Mouse (Mus musculus): ENCODE data around the gene Pskh1. TPM values are rescaled to one million over a fixed set of nuclear protein-coding genes. Genes with fewer than 3 reads are reported as not detected.
A peak's percentile ranks its signal among the peaks of the same experiment; 100 is the strongest.

The Pskh1 gene
- polyA plus RNA-seq, 1 experiment from 2014 or later = 17.6 TPM

DNA sequence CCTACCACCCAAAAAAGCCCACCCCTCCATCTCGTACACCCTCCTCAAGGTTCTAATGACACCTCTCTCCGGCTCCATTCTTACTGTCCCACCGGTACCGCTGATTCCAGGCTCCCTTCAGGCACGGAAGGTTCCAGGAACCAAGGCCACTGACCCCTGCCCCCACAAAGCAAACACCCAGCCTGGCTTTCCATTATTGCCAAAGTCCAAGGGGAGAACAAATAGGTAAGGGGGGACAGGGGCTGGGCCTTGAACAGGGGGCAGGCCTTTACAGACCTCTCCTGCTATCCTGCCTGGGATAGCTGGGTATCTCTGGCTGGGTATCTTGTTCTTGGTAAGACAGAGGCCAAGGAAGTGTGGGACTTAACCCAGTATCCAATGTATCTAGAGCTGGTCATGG lies 42.3 kb downstream of the Pskh1 start:
- no peak overlapping the region for H3K4me3 ChIP-seq (ENCODE audit: control insufficient read depth in 1 of 2, insufficient read depth in 1 of 2, low read depth in 1 of 2, low read length in 2 of 2)
- peaks cover 79% of the 10 kb centered on the region for H3K36me3 ChIP-seq (ENCODE audit: control insufficient read depth, insufficient read depth, low read length)
- no peaks in the 10 kb centered on the region for H3K27me3 ChIP-seq (ENCODE audit: control insufficient read depth, insufficient read depth, low read length)
- ATAC-seq (ENCODE audit: insufficient number of reproducible peaks, insufficient read depth, low FRiP score, low read depth) = no peak
- WGBS = 93% methylated on average over 5 of the region's 5 CpGs
- H3K9me3 ChIP-seq (ENCODE audit: control insufficient read depth, low read length) = no peaks in the 10 kb centered on the region
- peaks cover 0 to 4% of the 10 kb centered on the region in 2 experiments; a peak in 1 of 4 replicates for H3K4me1 ChIP-seq (ENCODE audit: control insufficient read depth in 2 of 2, insufficient read depth in 2 of 2, low read length in 2 of 2)
- H3K27ac ChIP-seq (replicated peaks in 1 of 2; ENCODE audit: control insufficient read depth in 1 of 2, insufficient read depth in 1 of 2, low read depth in 2 of 2, low read length in 2 of 2) = no peak overlapping the region
- H3K9ac ChIP-seq (ENCODE audit: low read length) = no peak overlapping the region
- no peak overlapping the region for H3K4me2 ChIP-seq (ENCODE audit: low read length)

GRCm38 (mm10) chr8:105943321-105943739 lies 43.1 kb downstream of the Pskh1 start, which contains the start of gene Lcat:
Lcat (minus strand) TSS chr8:105943382.
- H3K9ac ChIP-seq (ENCODE audit: low read length) = no peak within 1 kb of the TSS
- H3K4me1 ChIP-seq (ENCODE audit: control insufficient read depth in 2 of 2, insufficient read depth in 2 of 2, low read length in 2 of 2) = peaks cover 0 to 1% of the 10 kb centered on the region in 2 experiments; a peak in 1 of 4 replicates
- no peaks in the 10 kb centered on the region for H3K9me3 ChIP-seq (ENCODE audit: control insufficient read depth, low read length)
- no peak within 1 kb of the TSS for H3K4me3 ChIP-seq (ENCODE audit: control insufficient read depth in 1 of 2, insufficient read depth in 1 of 2, low read depth in 1 of 2, low read length in 2 of 2)
- H3K27ac ChIP-seq (replicated peaks in 1 of 2; ENCODE audit: control insufficient read depth in 1 of 2, insufficient read depth in 1 of 2, low read depth in 2 of 2, low read length in 2 of 2) = no peak within 1 kb of the TSS
- WGBS = 70% methylated on average over 8 of the region's 8 CpGs
- H3K36me3 ChIP-seq (ENCODE audit: control insufficient read depth, insufficient read depth, low read length) = peaks cover 86% of the 10 kb centered on the region
- H3K4me2 ChIP-seq (ENCODE audit: low read length) = no peak within 1 kb of the TSS
- ATAC-seq (ENCODE audit: insufficient number of reproducible peaks, insufficient read depth, low FRiP score, low read depth) = no peak
- H3K27me3 ChIP-seq (ENCODE audit: control insufficient read depth, insufficient read depth, low read length) = no peaks in the 10 kb centered on the region

- H3K36me3 ChIP-seq (ENCODE audit: control insufficient read depth, insufficient read depth, low read length) = peaks cover 91% of the 10 kb centered on the region
- no peaks in the 10 kb centered on the region for H3K9me3 ChIP-seq (ENCODE audit: control insufficient read depth, low read length)
- no peak overlapping the region for H3K4me3 ChIP-seq (ENCODE audit: control insufficient read depth in 1 of 2, insufficient read depth in 1 of 2, low read depth in 1 of 2, low read length in 2 of 2)
- peak overlapping the region; percentile 20 to 66; a peak in 3 of 4 replicates for H3K27ac ChIP-seq (replicated peaks in 1 of 2; ENCODE audit: control insufficient read depth in 1 of 2, insufficient read depth in 1 of 2, low read depth in 2 of 2, low read length in 2 of 2)
- H3K27me3 ChIP-seq (ENCODE audit: control insufficient read depth, insufficient read depth, low read length) = no peaks in the 10 kb centered on the region
- 23% methylated on average over 10 of the region's 10 CpGs for WGBS
- H3K9ac ChIP-seq (ENCODE audit: low read length) = no peak overlapping the region; the same call in 1 of the 2 replicates
- ATAC-seq (ENCODE audit: insufficient number of reproducible peaks, insufficient read depth, low FRiP score, low read depth) = peak; percentile 37
- H3K4me1 ChIP-seq (ENCODE audit: control insufficient read depth in 2 of 2, insufficient read depth in 2 of 2, low read length in 2 of 2) = peaks cover 19 to 27% of the 10 kb centered on the region in 2 experiments
- H3K4me2 ChIP-seq (ENCODE audit: low read length) = no peak overlapping the region
These were observed 49.1 kb downstream of the Pskh1 start for GRCm38 (mm10) chr8:105949350-105949749.

DNA sequence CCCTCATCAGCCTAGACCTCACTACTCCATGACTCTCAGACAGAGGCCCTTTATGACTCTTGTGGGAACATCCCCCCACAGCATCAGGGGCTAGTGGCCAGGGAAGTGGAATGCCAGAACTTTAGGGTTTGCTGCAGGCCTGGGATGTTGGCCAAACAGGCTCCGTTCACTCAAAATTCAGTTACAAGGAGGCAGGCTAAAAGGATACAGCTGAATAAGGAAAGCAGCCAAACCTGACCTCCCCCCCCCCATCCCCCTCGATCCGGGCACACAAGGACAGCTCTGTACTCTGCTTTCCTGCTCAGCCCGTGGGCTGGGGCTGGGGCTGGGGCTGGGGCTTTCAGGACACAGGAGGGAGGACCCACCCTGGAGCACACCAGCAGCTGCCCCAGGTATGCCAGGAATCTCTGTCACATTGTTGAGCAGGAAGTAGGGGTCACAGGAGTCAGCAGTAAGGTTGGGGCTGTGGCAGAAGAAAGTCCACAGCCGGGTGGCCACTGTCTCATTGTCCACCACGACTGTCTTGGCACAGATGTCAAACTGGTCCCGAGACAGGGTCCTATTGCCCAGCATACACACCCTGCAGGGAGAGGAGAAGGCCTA lies 50.9 kb downstream of the Pskh1 start:
- H3K27me3 ChIP-seq (ENCODE audit: control insufficient read depth, insufficient read depth, low read length) = no peaks in the 10 kb centered on the region
- peak; percentile 35; the same call in 1 of the 2 replicates for ATAC-seq (ENCODE audit: insufficient number of reproducible peaks, insufficient read depth, low FRiP score, low read depth)
- H3K9me3 ChIP-seq (ENCODE audit: control insufficient read depth, low read length) = no peaks in the 10 kb centered on the region
- H3K4me3 ChIP-seq (ENCODE audit: control insufficient read depth in 1 of 2, insufficient read depth in 1 of 2, low read depth in 1 of 2, low read length in 2 of 2) = no peak overlapping the region
- peak overlapping the region; percentile 27; the same call in 1 of the 2 replicates for H3K9ac ChIP-seq (ENCODE audit: low read length)
- H3K27ac ChIP-seq (replicated peaks in 1 of 2; ENCODE audit: control insufficient read depth in 1 of 2, insufficient read depth in 1 of 2, low read depth in 2 of 2, low read length in 2 of 2) = peak overlapping the region; percentile 29 to 55
- peaks cover 19 to 27% of the 10 kb centered on the region in 2 experiments for H3K4me1 ChIP-seq (ENCODE audit: control insufficient read depth in 2 of 2, insufficient read depth in 2 of 2, low read length in 2 of 2)
- no peak overlapping the region for H3K4me2 ChIP-seq (ENCODE audit: low read length)
- WGBS = 20% methylated on average over 7 of the region's 7 CpGs
- peaks cover 90% of the 10 kb centered on the region for H3K36me3 ChIP-seq (ENCODE audit: control insufficient read depth, insufficient read depth, low read length)

- Histone ChIP-seq H3K9ac (ENCODE audit: low read length) (no peak overlapping the region), H3K27me3 (ENCODE audit: control insufficient read depth, insufficient read depth, low read length) (no peaks in the 10 kb centered on the region), H3K4me2 (ENCODE audit: low read length) (no peak overlapping the region), H3K4me3 (ENCODE audit: control insufficient read depth in 1 of 2, insufficient read depth in 1 of 2, low read depth in 1 of 2, low read length in 2 of 2) (no peak overlapping the region), H3K27ac (replicated peaks in 1 of 2; ENCODE audit: control insufficient read depth in 1 of 2, insufficient read depth in 1 of 2, low read depth in 2 of 2, low read length in 2 of 2) (peak overlapping the region in 1 of 2 experiments; percentile 17; a peak in 2 of 4 replicates), H3K9me3 (ENCODE audit: control insufficient read depth, low read length) (no peaks in the 10 kb centered on the region), H3K36me3 (ENCODE audit: control insufficient read depth, insufficient read depth, low read length) (peaks cover 83% of the 10 kb centered on the region), H3K4me1 (ENCODE audit: control insufficient read depth in 2 of 2, insufficient read depth in 2 of 2, low read length in 2 of 2) (peaks cover 16 to 33% of the 10 kb centered on the region in 2 experiments)
- 39% methylated on average over 4 of the region's 4 CpGs for WGBS
- 0 out of 2 replicates have a peak, but pooled peaks have one; percentile 24 for ATAC-seq (ENCODE audit: insufficient number of reproducible peaks, insufficient read depth, low FRiP score, low read depth)
These were observed 56.3 kb downstream of the Pskh1 start for GRCm38 (mm10) chr8:105956556-105956955.

DNA sequence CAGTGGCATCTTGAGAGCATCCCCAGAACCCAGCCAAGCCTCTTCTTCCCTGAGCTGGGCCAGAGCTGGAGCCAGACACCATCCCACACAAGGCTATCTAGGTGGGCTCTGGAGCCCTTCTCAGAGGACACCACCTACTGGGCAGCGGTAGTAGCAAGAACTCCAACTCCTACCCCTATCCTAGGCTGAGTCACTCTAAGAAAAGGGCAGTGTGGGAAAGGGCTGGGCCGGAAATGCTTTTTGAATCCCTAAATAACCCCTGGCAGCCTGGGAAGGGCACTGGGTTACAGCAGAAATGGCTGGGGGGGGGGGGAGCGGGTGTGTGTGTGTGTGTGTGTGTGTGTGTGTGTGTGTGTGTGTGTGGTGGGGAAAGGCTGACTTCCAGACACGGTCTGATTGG lies 57.6 kb downstream of the Pskh1 start:
- H3K27me3 ChIP-seq (ENCODE audit: control insufficient read depth, insufficient read depth, low read length) = no peaks in the 10 kb centered on the region
- H3K4me3 ChIP-seq (ENCODE audit: control insufficient read depth in 1 of 2, insufficient read depth in 1 of 2, low read depth in 1 of 2, low read length in 2 of 2) = no peak overlapping the region
- H3K27ac ChIP-seq (replicated peaks in 1 of 2; ENCODE audit: control insufficient read depth in 1 of 2, insufficient read depth in 1 of 2, low read depth in 2 of 2, low read length in 2 of 2) = 0 out of 4 replicates have a peak overlapping the region, but pooled peaks of 1 of the 2 experiments have one; percentile 14
- no peak overlapping the region for H3K9ac ChIP-seq (ENCODE audit: low read length)
- H3K4me2 ChIP-seq (ENCODE audit: low read length) = no peak overlapping the region
- peaks cover 22 to 44% of the 10 kb centered on the region in 2 experiments for H3K4me1 ChIP-seq (ENCODE audit: control insufficient read depth in 2 of 2, insufficient read depth in 2 of 2, low read length in 2 of 2)
- no peak for ATAC-seq (ENCODE audit: insufficient number of reproducible peaks, insufficient read depth, low FRiP score, low read depth)
- H3K36me3 ChIP-seq (ENCODE audit: control insufficient read depth, insufficient read depth, low read length) = peaks cover 71% of the 10 kb centered on the region
- no peaks in the 10 kb centered on the region for H3K9me3 ChIP-seq (ENCODE audit: control insufficient read depth, low read length)
- 26% methylated on average over 3 of the region's 4 CpGs for WGBS

- no peak overlapping the region for H3K9ac ChIP-seq (ENCODE audit: low read length)
- H3K9me3 ChIP-seq (ENCODE audit: control insufficient read depth, low read length) = no peaks in the 10 kb centered on the region
- peaks cover 63% of the 10 kb centered on the region for H3K36me3 ChIP-seq (ENCODE audit: control insufficient read depth, insufficient read depth, low read length)
- no peak overlapping the region for H3K27ac ChIP-seq (replicated peaks in 1 of 2; ENCODE audit: control insufficient read depth in 1 of 2, insufficient read depth in 1 of 2, low read depth in 2 of 2, low read length in 2 of 2)
- H3K4me3 ChIP-seq (ENCODE audit: control insufficient read depth in 1 of 2, insufficient read depth in 1 of 2, low read depth in 1 of 2, low read length in 2 of 2) = no peak overlapping the region
- ATAC-seq (ENCODE audit: insufficient number of reproducible peaks, insufficient read depth, low FRiP score, low read depth) = no peak
- H3K4me2 ChIP-seq (ENCODE audit: low read length) = no peak overlapping the region
- peaks cover 25 to 58% of the 10 kb centered on the region in 2 experiments for H3K4me1 ChIP-seq (ENCODE audit: control insufficient read depth in 2 of 2, insufficient read depth in 2 of 2, low read length in 2 of 2)
- no peaks in the 10 kb centered on the region for H3K27me3 ChIP-seq (ENCODE audit: control insufficient read depth, insufficient read depth, low read length)
- 75% methylated on average over 7 of the region's 7 CpGs for WGBS
These were observed 59.1 kb downstream of the Pskh1 start for GRCm38 (mm10) chr8:105959350-105959749.
